Mouse (Mus musculus) lung, postnatal 14 days (tissue): Measurements from ENCODE around the gene Phlpp2.

ENCODE experiments used
- DNase-seq: peaks from one replicate; pipeline ENCODE4 v3.0.0; 2021

Gene Phlpp2

DNA sequence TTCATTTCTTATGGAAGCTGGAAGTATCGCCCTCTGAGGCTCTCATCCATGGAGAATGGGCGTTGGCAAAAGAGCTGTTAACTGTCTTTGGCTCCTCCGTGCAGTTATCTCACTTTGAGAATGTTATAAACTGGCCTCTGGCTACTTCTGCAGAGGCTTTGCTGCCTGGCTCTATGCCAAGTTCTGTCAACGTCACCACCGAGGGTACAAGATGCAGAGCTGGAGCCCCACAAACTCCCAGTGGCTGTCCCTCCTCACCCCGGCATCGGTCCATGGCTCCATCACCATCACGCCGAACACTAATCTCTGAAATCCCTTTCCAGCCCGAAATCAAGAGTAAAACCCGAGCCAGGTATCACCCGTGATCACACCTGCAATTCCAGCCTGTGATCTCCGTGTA is 95.1 kb downstream of the Phlpp2 start:
- no peak for DNase-seq

DNA sequence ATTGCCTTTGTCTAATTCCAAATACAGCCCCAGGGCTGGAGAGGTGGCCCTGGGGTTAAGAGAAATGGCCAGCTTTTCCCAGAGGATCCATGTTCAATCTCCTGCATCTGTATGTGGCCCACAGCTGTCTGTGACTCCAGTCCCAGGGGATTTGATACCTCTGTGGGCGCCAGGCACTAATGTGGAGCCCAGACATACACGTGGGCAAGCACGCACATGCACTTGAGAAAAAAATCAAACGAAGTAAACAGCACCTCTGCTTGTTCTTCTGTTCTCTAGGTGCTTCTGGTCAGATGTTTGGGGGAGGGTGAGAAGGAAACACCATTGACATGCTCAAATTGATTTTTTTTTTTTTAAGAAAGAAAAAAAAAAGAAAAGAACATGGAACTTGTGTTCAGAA is 95.8 kb downstream of the Phlpp2 start:
- no peak for DNase-seq

DNA sequence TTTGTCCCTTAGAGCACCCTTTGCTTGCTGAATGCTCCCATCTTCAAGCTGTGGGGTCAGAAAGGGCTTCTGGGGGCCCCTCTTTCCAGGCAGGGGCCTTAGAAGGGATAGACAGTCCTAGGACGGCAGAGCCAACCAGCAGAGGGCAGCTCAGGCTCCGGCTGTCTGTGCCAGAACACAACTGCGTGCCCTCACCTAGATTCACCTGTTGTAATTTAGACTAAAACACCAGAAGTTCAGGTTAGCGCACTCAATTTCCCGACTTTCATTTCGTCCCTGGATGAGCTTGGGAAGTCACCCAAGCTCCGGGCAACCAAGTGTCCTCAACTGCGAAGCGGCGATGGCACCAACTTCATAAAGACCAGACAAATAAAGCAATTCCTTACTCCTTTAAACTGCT is 100.5 kb downstream of the Phlpp2 start:
- no peak for DNase-seq

DNA sequence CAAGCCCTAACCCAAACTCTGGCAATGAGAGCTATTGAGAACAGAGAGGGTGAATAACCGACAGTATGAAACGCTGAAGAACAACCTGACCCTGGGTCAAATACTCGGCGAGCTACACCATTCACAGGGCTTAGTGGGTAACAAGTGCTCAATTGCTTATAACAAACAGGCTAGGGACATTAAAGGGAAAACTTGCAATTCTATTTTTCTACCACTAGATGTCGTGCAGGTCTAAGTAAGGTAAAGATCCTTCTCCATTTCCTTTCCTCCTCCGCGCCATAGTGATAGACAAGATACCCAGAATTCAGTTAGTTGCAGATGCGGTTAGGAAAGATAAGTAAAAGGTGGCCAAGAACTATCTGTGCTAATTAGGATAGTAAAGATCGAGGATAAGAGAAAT is 102.0 kb downstream of the Phlpp2 start:
- DNase-seq, result no peak

DNA sequence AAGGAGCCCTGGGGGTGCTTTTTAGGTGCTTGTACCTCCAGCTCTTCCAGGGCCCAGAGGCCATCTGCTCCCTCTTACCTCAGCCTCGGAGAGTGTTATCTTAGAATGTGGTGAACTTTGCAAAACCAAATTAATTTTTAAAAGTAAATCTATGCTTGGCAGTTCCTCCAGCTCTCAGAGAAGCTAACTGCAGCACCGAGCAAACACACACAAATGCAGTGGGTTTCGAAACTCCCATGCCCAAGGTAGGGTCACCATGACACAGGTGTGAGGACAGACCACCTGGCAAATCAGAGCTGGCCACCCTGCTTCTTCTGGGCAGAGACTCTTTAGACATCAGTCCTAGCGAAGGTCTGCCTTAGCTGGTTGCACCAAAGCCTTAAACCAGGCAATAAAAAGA is 104.6 kb downstream of the Phlpp2 start:
- no peak for DNase-seq

DNA sequence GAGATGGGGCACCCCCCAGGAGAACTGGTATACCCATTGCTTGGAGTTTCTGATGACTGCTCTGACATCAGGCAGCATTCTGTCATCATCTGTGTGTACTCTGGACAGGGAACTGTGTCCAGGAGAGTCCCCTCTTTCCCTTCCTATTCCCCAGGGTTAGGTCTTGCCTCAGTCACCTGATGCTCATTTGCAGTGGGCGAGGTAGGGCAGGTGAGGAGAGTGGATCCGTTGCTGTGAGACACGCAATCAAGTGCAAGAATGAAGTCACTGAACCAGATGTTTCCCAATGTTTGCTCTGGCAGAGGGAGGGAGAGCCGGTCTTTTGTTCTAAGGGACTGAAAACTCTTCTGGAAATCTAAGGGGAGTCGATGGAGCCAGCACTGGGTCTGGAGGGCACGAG is 111.0 kb downstream of the Phlpp2 start:
- DNase-seq, result no peak

DNA sequence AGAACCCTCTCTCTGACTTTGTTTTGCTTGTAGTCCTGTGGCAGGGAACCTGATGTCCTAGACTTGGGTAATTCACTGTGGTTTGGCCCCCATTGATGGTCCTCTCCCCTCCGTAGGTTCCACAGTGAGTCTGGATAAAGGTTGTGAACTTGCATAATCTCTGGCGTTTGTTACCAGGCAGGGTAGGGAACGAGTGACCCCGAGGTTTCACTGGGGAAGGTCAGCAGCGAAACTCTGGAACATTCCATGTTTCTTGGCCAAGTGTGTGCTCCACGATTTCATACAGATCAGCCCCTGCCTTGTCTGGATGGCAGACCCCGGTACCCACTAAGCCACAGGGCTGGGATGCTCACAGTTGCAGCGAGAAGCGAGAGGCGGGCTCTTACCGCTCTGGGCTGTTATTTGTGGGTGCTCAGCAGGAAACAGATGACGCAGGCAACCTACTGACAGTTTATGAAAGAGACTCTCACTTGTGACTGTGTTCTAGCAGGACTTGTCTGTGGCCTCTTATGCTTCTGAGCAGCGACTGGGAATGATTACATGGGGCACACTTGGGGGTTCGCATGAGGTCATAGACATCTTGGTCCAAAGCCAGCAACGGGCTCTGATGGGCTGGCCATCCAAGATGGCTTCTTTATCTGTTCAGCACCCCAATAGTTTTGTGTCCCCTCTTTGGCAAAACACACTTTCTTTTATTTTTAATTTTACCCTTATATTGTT is 114.2 kb downstream of the Phlpp2 start:
- DNase-seq, result no peak

DNA sequence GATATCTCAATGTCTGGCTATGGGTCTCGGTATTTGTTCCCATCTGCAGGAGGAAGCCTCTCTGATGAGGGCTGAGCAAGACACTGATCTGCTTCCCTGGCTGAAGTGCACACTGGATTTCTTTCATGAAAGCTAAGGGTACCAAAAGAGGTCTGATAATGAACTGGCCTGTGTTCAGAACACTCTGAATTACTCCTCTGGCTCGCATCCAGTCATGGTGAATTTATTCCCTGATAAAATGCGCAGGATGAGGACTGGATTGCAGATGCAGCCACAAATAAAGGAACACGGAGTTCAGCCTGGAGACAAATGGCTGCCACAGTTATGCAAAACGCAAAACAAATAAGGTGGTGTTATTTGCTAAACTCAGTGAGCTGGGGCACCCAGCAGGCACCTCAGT is 115.6 kb downstream of the Phlpp2 start:
- DNase-seq, result no peak

DNA sequence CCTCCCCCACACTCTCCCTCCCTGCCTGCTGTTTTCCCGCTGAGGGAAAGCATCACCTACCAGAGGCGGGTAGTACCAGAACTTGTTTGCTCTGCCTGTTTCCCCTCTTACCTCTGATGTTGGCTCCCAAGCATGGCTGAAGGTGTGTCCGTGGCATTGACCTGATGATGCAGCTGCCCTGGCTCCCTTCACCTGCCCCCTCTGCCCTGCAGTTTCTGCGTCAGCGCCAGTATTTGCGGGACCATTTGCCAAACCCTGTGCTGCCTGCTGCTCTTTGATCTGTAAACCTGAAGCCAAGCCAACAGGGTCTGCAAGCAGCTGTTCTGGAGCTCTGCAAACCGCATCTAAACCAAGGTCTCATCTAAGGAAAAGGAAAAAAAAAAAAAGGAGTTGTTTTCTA is 118.0 kb downstream of the Phlpp2 start:
- DNase-seq, result no peak

DNA sequence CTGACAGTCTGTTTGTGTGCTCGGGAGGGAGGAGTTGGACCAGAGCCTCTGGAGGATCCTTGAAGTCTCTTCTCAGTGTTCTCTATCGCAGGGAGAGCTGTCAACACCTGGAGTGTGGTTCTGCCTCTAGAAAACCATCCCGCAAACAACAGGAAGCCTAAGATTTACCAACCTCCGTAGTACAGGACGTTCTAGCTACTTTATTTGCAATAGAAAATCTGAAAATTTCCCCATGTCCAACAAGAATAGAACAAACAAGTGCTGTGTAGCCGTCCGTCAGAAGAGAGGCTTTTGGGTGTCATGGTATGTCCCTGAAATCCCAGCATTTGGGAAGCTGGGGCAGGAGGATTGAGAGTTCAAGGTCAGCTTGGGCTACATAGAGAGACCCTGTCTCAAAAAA is 119.4 kb downstream of the Phlpp2 start:
- no peak for DNase-seq

DNA sequence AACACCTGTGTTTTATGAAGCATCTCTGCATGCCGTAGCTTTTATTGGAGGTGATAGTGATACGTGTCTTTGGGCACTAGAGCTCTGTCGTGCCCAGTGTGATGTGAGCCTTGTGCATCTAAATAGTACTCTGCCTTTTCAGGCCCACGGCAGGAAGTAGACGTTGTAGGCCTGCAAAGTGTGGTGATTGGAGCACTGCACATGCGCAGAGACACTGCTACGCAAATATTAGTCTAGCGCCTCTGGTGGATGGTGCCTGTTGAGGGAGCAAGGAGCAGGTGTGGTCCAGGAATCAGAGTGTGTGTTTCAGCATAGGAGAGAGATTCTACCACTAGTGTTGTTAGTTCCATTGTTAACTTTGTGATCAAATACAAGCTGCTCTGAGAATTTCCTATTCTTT is 120.8 kb downstream of the Phlpp2 start:
- DNase-seq, result no peak

DNA sequence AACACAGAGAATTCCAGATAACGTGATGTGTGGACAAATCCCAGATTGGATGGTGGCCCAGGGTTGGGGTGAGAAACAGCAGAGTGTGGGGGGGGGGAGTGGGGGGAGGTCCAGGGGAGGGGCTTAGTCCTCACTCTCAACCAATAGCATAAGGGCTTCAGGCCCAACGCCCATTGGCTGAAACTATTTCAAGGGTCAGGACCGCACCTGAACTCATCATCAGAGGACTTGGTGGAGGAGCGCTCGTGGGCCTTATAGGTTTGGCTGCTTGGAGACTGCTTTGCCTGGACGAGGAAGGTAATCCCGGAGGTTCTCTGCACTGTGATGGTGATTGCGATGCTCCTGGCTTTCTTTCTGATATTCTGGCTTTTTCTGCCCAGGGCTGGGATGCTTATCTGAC is 121.9 kb downstream of the Phlpp2 start, which contains the start of gene Tat:
Tat (plus strand) TSS at position 214 of the 400 bp plus-strand sequence.
- no peak for DNase-seq

DNA sequence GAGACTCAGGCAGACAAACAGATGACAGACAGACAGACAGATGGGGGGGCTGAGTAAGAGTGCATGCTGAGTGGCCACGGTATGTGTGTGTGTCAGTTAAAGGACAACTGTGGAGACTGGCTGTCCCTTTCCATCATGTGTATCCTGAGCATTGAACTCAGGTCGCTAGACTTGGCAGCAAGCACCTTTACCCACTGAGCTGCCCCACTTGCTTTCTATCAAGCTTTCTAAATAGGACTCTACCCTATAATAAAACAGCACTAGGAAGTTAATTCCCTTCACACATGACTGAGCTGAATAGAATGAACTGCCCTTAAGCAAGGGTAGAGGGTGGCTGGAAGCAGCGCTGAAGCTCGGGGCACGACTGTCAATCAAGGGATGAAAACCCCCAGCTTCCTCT is 123.8 kb downstream of the Phlpp2 start:
- DNase-seq, result no peak

DNA sequence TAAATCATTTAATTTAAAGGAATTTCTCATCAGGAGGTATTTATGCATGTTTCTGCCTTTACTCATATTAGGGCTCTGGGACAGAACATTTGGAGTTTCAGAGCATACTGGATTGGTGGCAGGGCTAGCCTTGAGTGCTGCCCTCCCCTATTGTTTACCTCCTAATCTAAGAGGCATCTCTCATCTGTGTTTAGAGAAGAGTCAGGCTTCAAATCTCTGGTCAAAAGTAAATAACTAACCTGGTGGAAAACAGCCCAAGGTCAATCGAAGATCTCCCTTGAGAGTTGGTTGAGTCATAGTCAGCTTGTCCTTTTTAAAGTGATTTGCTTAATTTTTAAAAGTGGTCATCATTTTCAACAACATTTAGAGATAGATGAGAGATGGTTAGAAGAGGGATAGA is 124.6 kb downstream of the Phlpp2 start:
- no peak for DNase-seq
